Mouse (Mus musculus): ENCODE measurements around the gene Olfr961. TPM values are rescaled to one million over a fixed set of nuclear protein-coding genes. Genes with fewer than 3 reads are reported as not detected.

Olfr961 gene
- not detected in 2 replicates for polyA plus RNA-seq (2012; rRNA removed)

DNA sequence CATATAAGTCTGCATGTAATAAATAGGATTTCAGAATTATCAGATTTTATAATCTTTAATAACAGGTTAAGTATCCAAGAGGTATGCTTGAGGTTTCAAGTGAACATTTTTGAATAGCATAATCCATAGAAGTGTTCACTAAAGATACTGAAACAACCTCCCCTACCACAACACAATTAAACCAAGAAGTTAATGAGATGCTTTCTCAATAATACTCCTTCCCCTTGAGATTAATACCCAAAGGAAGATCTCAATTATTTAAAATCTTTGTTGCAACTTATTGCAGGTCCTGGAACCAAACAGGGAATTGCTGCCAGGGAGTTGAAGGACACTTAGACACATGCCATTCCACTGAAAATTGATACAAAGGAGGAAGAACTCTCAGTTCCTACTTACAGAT lies at the start of gene Olfr961:
Olfr961 (plus strand) TSS at position 301 of the 400 bp plus-strand sequence.

DNA sequence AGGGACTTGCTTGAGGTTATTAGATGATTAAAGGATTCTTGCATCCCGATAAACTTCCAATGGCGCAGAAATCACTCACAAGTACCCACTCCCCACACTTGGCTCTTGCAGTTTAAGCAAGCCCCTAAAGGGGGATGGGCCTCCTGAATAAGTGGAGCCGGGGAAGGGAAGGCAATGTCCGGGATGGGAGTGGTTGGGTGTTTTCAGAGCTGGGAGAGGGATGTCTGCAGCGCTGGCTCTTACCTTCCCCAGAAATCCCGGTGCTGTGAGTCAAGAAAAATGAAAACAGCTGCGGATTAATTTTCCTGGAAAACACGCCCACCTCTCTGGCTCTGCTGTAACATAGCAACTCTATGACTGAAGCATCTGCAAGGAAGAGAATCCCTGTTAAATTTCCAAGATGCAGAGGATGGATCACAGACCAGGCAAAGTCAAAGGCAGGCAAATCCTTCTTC lies 40.9 kb upstream of the Olfr961 start, which contains the start of gene AW551984:
AW551984 (minus strand) TSS at position 405 of the 455 bp plus-strand sequence.

DNA sequence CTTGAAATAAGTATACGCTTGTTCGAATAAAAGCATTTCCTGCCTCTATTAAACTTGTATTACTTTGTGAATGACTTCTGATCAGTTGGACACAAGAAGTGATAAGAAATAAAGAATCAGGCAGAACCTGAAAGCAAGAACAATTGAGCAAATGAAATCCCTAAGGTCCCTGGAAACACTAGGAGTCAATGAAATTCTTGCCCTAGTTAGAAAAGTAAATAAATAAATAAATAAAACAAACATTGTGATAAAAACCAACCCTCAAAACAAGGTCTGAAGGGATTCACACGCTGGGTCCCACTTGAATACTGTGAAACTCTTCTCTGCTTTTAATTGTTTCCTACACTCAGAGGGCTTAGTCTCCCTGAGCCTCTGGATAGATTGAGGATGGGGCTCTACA lies 34.5 kb upstream of the Olfr961 start, which contains the start of gene Olfr148:
Olfr148 (plus strand) TSS at position 301 of the 400 bp plus-strand sequence.

DNA sequence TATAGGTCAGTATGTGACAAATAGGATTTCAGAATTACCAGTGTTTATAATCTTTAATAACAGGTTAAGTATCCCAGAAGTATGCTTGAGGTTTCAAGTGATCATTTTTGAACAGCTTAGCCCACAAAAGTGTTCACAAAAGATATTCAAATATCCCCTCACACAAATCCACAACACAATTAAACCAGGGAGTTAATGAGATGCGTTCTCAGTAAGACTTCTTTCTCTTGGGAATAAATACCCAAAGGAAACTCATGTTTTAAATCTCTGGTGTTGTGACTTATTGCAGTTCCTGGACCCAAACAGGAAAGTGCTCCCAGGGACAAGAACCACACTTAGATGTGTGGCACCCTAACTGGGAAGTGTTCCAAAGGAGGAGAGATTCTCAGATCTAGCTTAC lies 23.8 kb upstream of the Olfr961 start, which contains the start of gene Olfr960:
Olfr960 (plus strand) TSS at position 301 of the 400 bp plus-strand sequence.

DNA sequence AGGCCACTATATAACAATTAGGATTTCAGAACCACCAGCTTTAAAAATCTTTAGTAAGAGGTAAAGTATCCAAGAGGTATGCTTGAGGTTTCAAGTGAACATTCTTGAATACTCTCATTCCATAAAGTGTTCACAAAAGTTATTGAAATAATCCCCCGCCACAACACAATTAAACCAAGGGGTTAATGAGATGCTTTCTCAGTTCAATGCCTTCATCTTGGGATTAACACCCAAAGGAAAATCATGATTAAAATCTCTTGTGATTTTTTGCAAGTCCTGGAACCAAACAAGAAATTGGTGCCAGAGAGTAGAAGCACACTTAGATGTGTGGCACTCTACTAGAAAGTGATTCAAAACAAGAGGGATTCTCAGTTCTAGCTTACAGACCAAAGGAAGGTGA lies 22.0 kb downstream of the Olfr961 start, which contains the start of gene Olfr963:
Olfr963 (plus strand) TSS at position 301 of the 400 bp plus-strand sequence.

Other genes with a start within 250 kb of the Olfr961 start
- gene Olfr952, start 217.9 kb upstream of the Olfr961 start, polyA plus RNA-seq (2012; rRNA removed), result not detected in 2 replicates
- gene Olfr954, start 188.4 kb upstream of the Olfr961 start, polyA plus RNA-seq (2012; rRNA removed), result not detected in 2 replicates
- not detected in 2 replicates for gene Olfr955, start 173.1 kb upstream of the Olfr961 start, polyA plus RNA-seq (2012; rRNA removed)
- gene Olfr44, start 151.1 kb upstream of the Olfr961 start, polyA plus RNA-seq (2012; rRNA removed), result not detected in 2 replicates
- not detected in 2 replicates for gene Olfr957, start 129.3 kb upstream of the Olfr961 start, polyA plus RNA-seq (2012; rRNA removed)
- gene Olfr958, start 91.0 kb upstream of the Olfr961 start, polyA plus RNA-seq (2012; rRNA removed), result not detected in 2 replicates
- gene Olfr959, start 69.5 kb upstream of the Olfr961 start, polyA plus RNA-seq (2012; rRNA removed), result not detected in 2 replicates
- 1.2 and 2.3 TPM in 2 replicates for gene AW551984, start 40.7 kb upstream of the Olfr961 start, polyA plus RNA-seq (2012; rRNA removed)
- not detected in 2 replicates for gene Olfr148, start 34.4 kb upstream of the Olfr961 start, polyA plus RNA-seq (2012; rRNA removed)
- gene Olfr960, start 23.7 kb upstream of the Olfr961 start, polyA plus RNA-seq (2012; rRNA removed), result not detected in 2 replicates
- gene Olfr963, start 22.1 kb downstream of the Olfr961 start, polyA plus RNA-seq (2012; rRNA removed), result not detected in 2 replicates
- not detected in 2 replicates for gene Olfr149, start 62.0 kb downstream of the Olfr961 start, polyA plus RNA-seq (2012; rRNA removed)
- gene Olfr965, start 66.3 kb downstream of the Olfr961 start, polyA plus RNA-seq (2012; rRNA removed), result not detected in 2 replicates
- gene Olfr150, start 85.9 kb downstream of the Olfr961 start, polyA plus RNA-seq (2012; rRNA removed), result not detected in 2 replicates
- gene Olfr967, start 101.2 kb downstream of the Olfr961 start, polyA plus RNA-seq (2012; rRNA removed), result not detected in 2 replicates
- gene Olfr968, start 138.2 kb downstream of the Olfr961 start, polyA plus RNA-seq (2012; rRNA removed), result not detected in 2 replicates
- gene Olfr969, start 145.9 kb downstream of the Olfr961 start, polyA plus RNA-seq (2012; rRNA removed), result not detected in 2 replicates
- not detected in 2 replicates for gene Olfr970, start 163.8 kb downstream of the Olfr961 start, polyA plus RNA-seq (2012; rRNA removed)
- not detected in 2 replicates for gene Olfr971, start 191.8 kb downstream of the Olfr961 start, polyA plus RNA-seq (2012; rRNA removed)
- gene Olfr972, start 221.3 kb downstream of the Olfr961 start, polyA plus RNA-seq (2012; rRNA removed), result not detected in 2 replicates